ENCODE assay signal across 7 mouse cellular contexts in genomic region chrX:100625146-100625545, GRCm38 (mm10). TPM values are rescaled to one million over a fixed set of nuclear protein-coding genes. Genes with fewer than 3 reads are reported as not detected.
DNase-seq lines count a peak whose midpoint lies in the region; ATAC-seq and TF ChIP-seq lines count a peak whose summit lies in the region.

No protein-coding gene starts in this region.

- peak overlapping the region; percentile 7; the same call in 1 of the 2 replicates for H3K9ac ChIP-seq in embryonic facial prominence, embryonic 11.5 days (replicated peaks; ENCODE audit: low read length)
- peak overlapping the region; percentile 57; the same call in 1 of the 2 replicates for H3K9ac ChIP-seq in limb, embryonic 12.5 days (replicated peaks)
- peak overlapping the region; percentile 33; the same call in 1 of the 2 replicates for H3K9ac ChIP-seq in stomach, embryonic 14.5 days (replicated peaks; ENCODE audit: low read depth, low read length)

- no peak for TF ChIP-seq CTCF in thymus, adult 2 months (IDR thresholded peaks at IDR 0.05; ENCODE audit: borderline replicate concordance, control insufficient read depth, extremely low read depth, insufficient read depth, low read length, poor library complexity)

- H3K4me3 ChIP-seq in thymus, adult 2 months (ENCODE audit: control insufficient read depth, insufficient read depth, low read length) = peak overlapping the region; percentile 15; the same call in 1 of the 2 replicates
- H3K4me3 ChIP-seq in embryonic facial prominence, embryonic 11.5 days (ENCODE audit: low read depth, low read length) = peak overlapping the region; percentile 64
- peak overlapping the region; percentile 59 for H3K4me3 ChIP-seq in limb, embryonic 12.5 days (replicated peaks)
- peak overlapping the region; percentile 55 for H3K4me3 ChIP-seq in stomach, embryonic 14.5 days (ENCODE audit: low read depth, low read length)

- H3K27ac ChIP-seq in thymus, adult 2 months (ENCODE audit: control insufficient read depth, insufficient read depth, low read length) = no peak overlapping the region
- H3K27ac ChIP-seq in embryonic facial prominence, embryonic 11.5 days (replicated peaks; ENCODE audit: low read depth, low read length) = no peak overlapping the region
- H3K27ac ChIP-seq in limb, embryonic 12.5 days = no peak overlapping the region
- no peak overlapping the region for H3K27ac ChIP-seq in stomach, embryonic 14.5 days (ENCODE audit: low read length)

- peaks cover 3% of the 10 kb centered on the region; the same call in 1 of the 2 replicates for H3K4me1 ChIP-seq in thymus, adult 2 months (replicated peaks; ENCODE audit: control insufficient read depth, insufficient read depth, low read length)
- H3K4me1 ChIP-seq in embryonic facial prominence, embryonic 11.5 days (ENCODE audit: control insufficient read depth, insufficient read depth, low read length) = no peaks in the 10 kb centered on the region
- H3K4me1 ChIP-seq in limb, embryonic 12.5 days (replicated peaks) = no peaks in the 10 kb centered on the region; the same call in 1 of the 2 replicates
- 0 out of 2 replicates have a peak, but pooled peaks cover 4% of the 10 kb centered on the region for H3K4me1 ChIP-seq in stomach, embryonic 14.5 days (ENCODE audit: control insufficient read depth, insufficient read depth, low read length)

- 14% methylated on average over 7 of the region's 7 CpGs for WGBS in thymus, adult 2 months
- 51% methylated on average over 7 of the region's 7 CpGs for WGBS in embryonic facial prominence, embryonic 11.5 days
- WGBS in limb, embryonic 12.5 days = 44% methylated on average over 7 of the region's 7 CpGs
- 44% methylated on average over 7 of the region's 7 CpGs for WGBS in stomach, embryonic 14.5 days

- peak overlapping the region; percentile 45 for H3K4me2 ChIP-seq in embryonic facial prominence, embryonic 11.5 days (ENCODE audit: low read depth, low read length)
- peak overlapping the region; percentile 67 for H3K4me2 ChIP-seq in limb, embryonic 12.5 days
- peak overlapping the region; percentile 52 for H3K4me2 ChIP-seq in stomach, embryonic 14.5 days (replicated peaks; ENCODE audit: low read depth, low read length)

- H3K9me3 ChIP-seq in embryonic facial prominence, embryonic 11.5 days (replicated peaks; ENCODE audit: control insufficient read depth, low read length) = no peaks in the 10 kb centered on the region
- H3K9me3 ChIP-seq in limb, embryonic 12.5 days = no peaks in the 10 kb centered on the region
- no peaks in the 10 kb centered on the region for H3K9me3 ChIP-seq in stomach, embryonic 14.5 days (ENCODE audit: control insufficient read depth, low read depth, low read length)

- 0 out of 2 replicates have a peak, but pooled peaks cover 3% of the 10 kb centered on the region for H3K36me3 ChIP-seq in thymus, adult 2 months (ENCODE audit: control insufficient read depth, insufficient read depth, low read length)
- no peaks in the 10 kb centered on the region for H3K36me3 ChIP-seq in embryonic facial prominence, embryonic 11.5 days (replicated peaks; ENCODE audit: control insufficient read depth, insufficient read depth, low read depth, low read length)
- peaks cover 11% of the 10 kb centered on the region for H3K36me3 ChIP-seq in limb, embryonic 12.5 days
- no peaks in the 10 kb centered on the region for H3K36me3 ChIP-seq in stomach, embryonic 14.5 days (ENCODE audit: control insufficient read depth, insufficient read depth, low read length)

- H3K27me3 ChIP-seq in thymus, adult 2 months (ENCODE audit: control insufficient read depth, insufficient read depth, low read length) = no peaks in the 10 kb centered on the region
- H3K27me3 ChIP-seq in embryonic facial prominence, embryonic 11.5 days (ENCODE audit: control insufficient read depth, insufficient read depth, low read length) = no peaks in the 10 kb centered on the region
- peaks cover 11% of the 10 kb centered on the region for H3K27me3 ChIP-seq in limb, embryonic 12.5 days
- no peaks in the 10 kb centered on the region for H3K27me3 ChIP-seq in stomach, embryonic 14.5 days (ENCODE audit: control insufficient read depth, insufficient read depth, low read length)

- no peak for ATAC-seq in embryonic facial prominence, embryonic 11.5 days (replicated peaks; ENCODE audit: insufficient number of reproducible peaks, low FRiP score, low TSS enrichment, low read depth)
- no peak for ATAC-seq in limb, embryonic 12.5 days (ENCODE audit: insufficient number of reproducible peaks, insufficient read depth, low FRiP score, low TSS enrichment, low read depth)
- ATAC-seq in stomach, embryonic 14.5 days (ENCODE audit: insufficient number of reproducible peaks, insufficient read depth, low FRiP score, low read depth) = no peak

- TF ChIP-seq POLR2A in thymus, adult 2 months (IDR thresholded peaks at IDR 0.05; ENCODE audit: control insufficient read depth, extremely low read depth, insufficient read depth, low read length, poor library complexity) = no peak

- DNase-seq in thymus, adult 2 months = no peak
- no peak for DNase-seq in thymus, postnatal 0 days (ENCODE audit: low spot score)
- DNase-seq in embryonic facial prominence, embryonic 11.5 days (ENCODE audit: low spot score) = peak; percentile 1
- no peak for DNase-seq in urinary bladder, postnatal 10 days (ENCODE audit: low spot score)
- DNase-seq in adrenal gland, adult 2 months = no peak

RNA-seq across cellular contexts. Expression of gene Kif4, which starts 0.4 kb away (rescaled TPM):
- polyA plus RNA-seq in thymus, adult 2 months (2012; rRNA removed) = 6.3 and 9.0 TPM in 2 replicates
- polyA plus RNA-seq in thymus, postnatal 0 days (2015; fragmentation: Nextera tagmentation; extraction: Ambion mirVana) = 21.7 and 22.0 TPM in 2 replicates
- 52.0 and 61.4 TPM in 2 replicates for polyA plus RNA-seq in embryonic facial prominence, embryonic 11.5 days (2014; fragmentation: Nextera tagmentation; extraction: Ambion mirVana)
- polyA plus RNA-seq in limb, embryonic 12.5 days (2016; fragmentation: Nextera tagmentation; extraction: Ambion mirVana) = 39.7 and 40.6 TPM in 2 replicates
- 30.0 and 31.1 TPM in 2 replicates for polyA plus RNA-seq in stomach, embryonic 14.5 days (2014; fragmentation: Nextera tagmentation; extraction: Ambion mirVana)
- total RNA-seq in adrenal gland, adult 2 months (2021) = under 1 TPM; 0.35 to 0.86 TPM
- 0.03 and 0.20 TPM in 2 replicates for polyA plus RNA-seq in adrenal gland, adult 2 months (2012; rRNA removed)

RNA-seq across cellular contexts. Expression of gene Pdzd11, which starts 1.2 kb away (rescaled TPM):
- 16.8 and 20.6 TPM in 2 replicates for polyA plus RNA-seq in thymus, adult 2 months (2012; rRNA removed)
- 84.8 and 91.9 TPM in 2 replicates for polyA plus RNA-seq in thymus, postnatal 0 days (2015; fragmentation: Nextera tagmentation; extraction: Ambion mirVana)
- polyA plus RNA-seq in embryonic facial prominence, embryonic 11.5 days (2014; fragmentation: Nextera tagmentation; extraction: Ambion mirVana) = 131 and 132 TPM in 2 replicates
- polyA plus RNA-seq in limb, embryonic 12.5 days (2016; fragmentation: Nextera tagmentation; extraction: Ambion mirVana) = 104 and 117 TPM in 2 replicates
- polyA plus RNA-seq in stomach, embryonic 14.5 days (2014; fragmentation: Nextera tagmentation; extraction: Ambion mirVana) = 85.5 and 96.6 TPM in 2 replicates
- total RNA-seq in adrenal gland, adult 2 months (2021) = 10 to 100 TPM; 57.9 to 58.0 TPM
- polyA plus RNA-seq in adrenal gland, adult 2 months (2012; rRNA removed) = 10.4 and 10.6 TPM in 2 replicates

RNA-seq across cellular contexts. Expression of gene Arr3, which starts 19.8 kb away (rescaled TPM):
- not detected in 2 replicates for polyA plus RNA-seq in thymus, adult 2 months (2012; rRNA removed)
- not detected in 2 replicates for polyA plus RNA-seq in thymus, postnatal 0 days (2015; fragmentation: Nextera tagmentation; extraction: Ambion mirVana)
- polyA plus RNA-seq in embryonic facial prominence, embryonic 11.5 days (2014; fragmentation: Nextera tagmentation; extraction: Ambion mirVana) = not detected in 2 replicates
- not detected in 2 replicates for polyA plus RNA-seq in limb, embryonic 12.5 days (2016; fragmentation: Nextera tagmentation; extraction: Ambion mirVana)
- polyA plus RNA-seq in stomach, embryonic 14.5 days (2014; fragmentation: Nextera tagmentation; extraction: Ambion mirVana) = not detected in 2 replicates
- not detected for total RNA-seq in adrenal gland, adult 2 months (2021)
- polyA plus RNA-seq in adrenal gland, adult 2 months (2012; rRNA removed) = not detected in 2 replicates

RNA-seq across cellular contexts. Expression of gene P2ry4, which starts 30.5 kb away (rescaled TPM):
- polyA plus RNA-seq in thymus, adult 2 months (2012; rRNA removed) = 0.04 and 0.14 TPM in 2 replicates
- 0.03 TPM in 1 of 2 replicates, not detected in the other for polyA plus RNA-seq in thymus, postnatal 0 days (2015; fragmentation: Nextera tagmentation; extraction: Ambion mirVana)
- not detected in 2 replicates for polyA plus RNA-seq in embryonic facial prominence, embryonic 11.5 days (2014; fragmentation: Nextera tagmentation; extraction: Ambion mirVana)
- polyA plus RNA-seq in limb, embryonic 12.5 days (2016; fragmentation: Nextera tagmentation; extraction: Ambion mirVana) = not detected in 2 replicates
- not detected in 2 replicates for polyA plus RNA-seq in stomach, embryonic 14.5 days (2014; fragmentation: Nextera tagmentation; extraction: Ambion mirVana)
- under 1 TPM in 1 of 2 experiments, not detected in 1; 0.09 TPM for total RNA-seq in adrenal gland, adult 2 months (2021)
- polyA plus RNA-seq in adrenal gland, adult 2 months (2012; rRNA removed) = not detected in 2 replicates

RNA-seq across cellular contexts. Expression of gene Awat1, which starts 53.1 kb away (rescaled TPM):
- polyA plus RNA-seq in thymus, adult 2 months (2012; rRNA removed) = 0.14 and 0.16 TPM in 2 replicates
- polyA plus RNA-seq in thymus, postnatal 0 days (2015; fragmentation: Nextera tagmentation; extraction: Ambion mirVana) = 0.09 TPM in 1 of 2 replicates, not detected in the other
- not detected in 2 replicates for polyA plus RNA-seq in embryonic facial prominence, embryonic 11.5 days (2014; fragmentation: Nextera tagmentation; extraction: Ambion mirVana)
- not detected in 2 replicates for polyA plus RNA-seq in limb, embryonic 12.5 days (2016; fragmentation: Nextera tagmentation; extraction: Ambion mirVana)
- not detected in 2 replicates for polyA plus RNA-seq in stomach, embryonic 14.5 days (2014; fragmentation: Nextera tagmentation; extraction: Ambion mirVana)
- total RNA-seq in adrenal gland, adult 2 months (2021) = not detected
- polyA plus RNA-seq in adrenal gland, adult 2 months (2012; rRNA removed) = not detected in 2 replicates

Comparison
In these comparisons a context has a peak if more than half of its experiments do, and no peak if none do; other contexts are left out.
1. H3K9ac ChIP-seq: peak in every context shown above with its lines; median percentile 57 in limb, embryonic 12.5 days; 33 in stomach, embryonic 14.5 days; 7 in embryonic facial prominence, embryonic 11.5 days.